Mouse (Mus musculus) inflammation-experienced regulatory T-cells, adult 6 months (primary cell): ENCODE measurements around the gene Ctdsp1. TPM values are rescaled to one million over a fixed set of nuclear protein-coding genes. Genes with fewer than 3 reads are reported as not detected.

Source experiments
- ATAC-seq: one replicate; pipeline ENCODE4 v1.8.0; 2017
- polyA plus RNA-seq, 3 experiments: library from polyadenylated mRNA; unstranded; fragments of 100-300 nt; shearing (Covaris generic); gene quantifications; one replicate each; pipeline ENCODE4 v1.2.1; 2017

Gene Ctdsp1
- polyA plus RNA-seq, 3 experiments from 2014 or later: 28.8 to 39.0 (median 36.1) TPM

- ATAC-seq: peak; percentile 71
Measured at GRCm38 (mm10) chr1:74397268-74397918, 6.1 kb downstream of the Ctdsp1 start.

DNA sequence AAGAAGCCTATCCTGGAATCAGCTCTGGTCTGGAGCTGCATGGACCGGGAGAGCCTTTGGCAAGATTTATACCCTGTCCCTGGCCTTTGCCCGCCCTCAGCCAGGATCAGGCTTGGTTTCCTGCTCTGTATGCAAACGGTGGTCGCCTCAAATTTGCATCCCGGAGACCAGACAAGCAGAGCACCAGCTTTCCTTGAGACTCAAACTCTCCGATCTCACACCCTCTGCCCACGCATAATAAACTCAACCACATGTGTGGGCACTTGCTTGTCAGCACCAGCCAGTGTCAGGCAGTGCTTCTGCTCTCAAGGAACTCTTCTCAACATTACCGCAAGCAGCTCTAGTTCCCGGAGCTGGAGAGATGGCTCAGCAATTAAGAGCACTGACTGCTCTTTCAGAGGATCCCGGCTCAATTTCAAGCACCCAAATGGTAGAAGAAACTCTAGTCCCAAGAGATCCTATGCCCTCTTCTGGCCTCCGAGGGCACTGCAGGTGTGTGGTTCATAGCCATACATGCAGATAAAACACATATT, 6.7 kb downstream of the Ctdsp1 start:
- ATAC-seq: peak; percentile 64

DNA sequence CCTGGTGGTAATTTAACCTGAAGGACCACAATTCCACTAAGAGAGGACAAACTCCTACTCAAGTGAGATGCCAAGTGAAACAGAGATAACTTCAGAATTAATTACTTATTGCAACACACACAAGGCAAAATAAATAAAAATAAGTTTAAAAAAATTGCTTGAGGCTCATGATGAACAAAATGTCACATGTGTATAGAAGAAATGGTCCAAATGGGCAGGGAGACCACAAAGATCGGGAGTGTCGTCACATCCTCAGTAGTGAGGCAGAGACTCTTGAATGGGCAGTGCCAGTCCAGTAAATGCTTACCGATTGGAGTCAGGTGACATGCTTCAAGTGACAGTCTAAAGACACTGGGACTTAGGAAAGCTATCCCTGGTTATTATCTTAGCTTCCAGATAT, 9.2 kb downstream of the Ctdsp1 start:
- ATAC-seq: no peak

- ATAC-seq: no peak
Measured at GRCm38 (mm10) chr1:74401015-74401702, 9.8 kb downstream of the Ctdsp1 start.

DNA sequence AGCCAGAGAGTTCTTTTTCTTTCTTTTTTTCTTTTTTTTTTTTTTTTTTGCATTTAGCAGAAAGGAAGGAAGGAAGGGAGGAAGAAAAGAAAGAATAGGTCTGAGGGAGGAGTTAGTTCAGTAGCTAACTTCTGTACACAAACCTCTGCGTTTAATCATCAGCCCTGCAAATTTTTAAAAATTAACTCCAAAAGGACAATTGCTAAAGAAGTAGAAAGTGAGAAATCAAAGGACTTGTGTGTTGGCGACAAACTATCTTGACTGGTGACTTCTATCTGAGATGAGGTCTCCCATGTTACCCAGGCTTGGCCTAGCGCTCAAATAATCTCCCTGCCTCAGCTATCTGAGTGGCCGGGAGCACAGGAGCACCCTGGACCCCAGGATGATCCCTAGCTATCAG, 12.9 kb downstream of the Ctdsp1 start:
- no peak for ATAC-seq

DNA sequence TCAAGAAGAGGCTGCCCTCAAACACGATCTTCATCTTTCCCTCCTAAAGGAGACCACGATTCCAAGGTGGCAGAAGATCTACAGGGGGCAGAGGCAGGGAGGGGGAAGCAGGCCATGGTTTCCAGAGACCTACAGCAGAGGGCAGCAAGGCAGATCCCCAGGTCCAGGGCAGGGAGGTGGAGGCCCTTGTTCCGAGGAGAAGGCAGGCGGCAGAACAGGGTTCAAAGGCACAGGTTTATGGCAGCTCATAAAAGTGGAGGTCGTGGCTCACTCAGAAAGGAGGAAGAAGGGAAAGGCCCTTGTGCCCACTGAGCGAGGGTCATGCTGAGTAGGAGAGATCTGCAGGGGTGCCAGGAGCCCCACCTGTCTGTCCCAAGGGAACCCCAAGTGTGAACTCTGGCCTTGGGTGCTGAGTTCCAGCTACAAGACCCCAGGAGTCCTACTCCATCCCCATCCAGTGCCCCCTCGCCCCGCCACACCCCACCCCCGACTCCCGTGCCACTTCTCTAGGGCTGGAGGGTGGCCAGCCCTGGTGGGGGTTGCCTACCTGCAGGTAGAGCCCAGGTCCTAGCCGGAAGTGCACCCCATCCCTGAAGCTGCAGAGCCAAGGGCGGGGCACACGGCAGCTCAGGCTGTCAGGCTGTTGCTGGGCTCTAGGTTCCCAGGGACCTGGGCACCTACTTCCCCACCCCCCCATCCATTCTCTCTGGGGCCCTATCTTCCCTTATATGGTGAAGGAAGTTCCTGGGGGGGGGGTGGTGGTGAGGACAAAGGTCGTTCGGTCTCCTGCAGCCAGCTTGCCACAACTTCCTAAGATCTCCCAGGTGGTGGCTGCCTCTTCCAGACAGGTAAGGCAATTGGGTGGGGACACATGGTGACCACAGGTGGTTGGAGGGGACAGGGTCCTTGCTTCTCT, 17.5 kb downstream of the Ctdsp1 start, which contains the start of gene Vil1:
Gene Vil1, plus strand, starts transcription at position 788 of the 916 bp plus-strand sequence.
- no peak for ATAC-seq

DNA sequence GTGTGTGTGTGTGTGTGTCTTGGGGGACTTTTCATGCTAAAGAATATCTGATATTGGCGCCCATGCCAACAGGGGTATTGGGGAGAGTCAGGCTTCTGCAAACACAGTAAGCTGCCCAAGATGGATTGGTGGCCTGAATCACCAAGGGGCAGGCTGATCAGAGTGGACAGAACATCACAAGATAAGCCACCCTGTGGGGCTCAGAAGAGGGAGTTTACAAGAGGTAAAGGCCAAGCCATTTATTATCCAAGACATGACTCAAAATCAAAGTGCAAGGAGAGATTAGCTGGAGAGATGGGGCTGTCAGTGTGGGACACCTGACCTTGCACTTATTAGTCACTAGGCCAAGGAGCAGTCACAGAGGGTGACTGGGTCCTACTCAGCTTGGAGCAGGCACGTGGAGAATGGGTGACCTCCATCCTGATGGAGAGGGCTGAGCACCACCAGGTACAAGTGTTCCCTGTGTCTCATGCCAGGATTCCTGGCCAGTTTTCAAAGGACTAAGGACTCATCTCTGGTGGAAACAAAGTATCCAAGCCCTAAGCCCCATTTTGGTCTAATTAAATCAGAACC, 20.5 kb downstream of the Ctdsp1 start:
- no peak for ATAC-seq

GRCm38 (mm10) chr1:74412711-74413110, 21.4 kb downstream of the Ctdsp1 start:
- ATAC-seq: no peak

DNA sequence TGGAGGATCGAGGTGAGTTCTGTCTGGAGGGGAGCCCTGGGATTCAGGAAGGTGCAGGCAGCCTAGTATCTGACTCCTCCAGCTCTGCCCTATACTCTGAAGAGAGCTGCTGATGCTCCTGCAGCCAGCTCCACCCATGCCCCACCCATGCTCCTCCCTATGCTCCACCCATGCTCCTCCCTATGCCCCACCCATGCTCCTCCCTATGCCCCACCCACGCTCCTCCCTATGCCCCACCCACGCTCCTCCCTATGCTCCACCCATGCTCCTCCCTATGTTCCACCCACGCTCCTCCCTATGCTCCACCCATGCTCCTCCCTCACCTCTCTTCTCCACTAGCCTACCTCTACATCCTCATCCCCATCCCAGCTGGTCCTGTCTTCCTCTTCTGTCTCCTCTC, 23.8 kb downstream of the Ctdsp1 start:
- no peak for ATAC-seq

DNA sequence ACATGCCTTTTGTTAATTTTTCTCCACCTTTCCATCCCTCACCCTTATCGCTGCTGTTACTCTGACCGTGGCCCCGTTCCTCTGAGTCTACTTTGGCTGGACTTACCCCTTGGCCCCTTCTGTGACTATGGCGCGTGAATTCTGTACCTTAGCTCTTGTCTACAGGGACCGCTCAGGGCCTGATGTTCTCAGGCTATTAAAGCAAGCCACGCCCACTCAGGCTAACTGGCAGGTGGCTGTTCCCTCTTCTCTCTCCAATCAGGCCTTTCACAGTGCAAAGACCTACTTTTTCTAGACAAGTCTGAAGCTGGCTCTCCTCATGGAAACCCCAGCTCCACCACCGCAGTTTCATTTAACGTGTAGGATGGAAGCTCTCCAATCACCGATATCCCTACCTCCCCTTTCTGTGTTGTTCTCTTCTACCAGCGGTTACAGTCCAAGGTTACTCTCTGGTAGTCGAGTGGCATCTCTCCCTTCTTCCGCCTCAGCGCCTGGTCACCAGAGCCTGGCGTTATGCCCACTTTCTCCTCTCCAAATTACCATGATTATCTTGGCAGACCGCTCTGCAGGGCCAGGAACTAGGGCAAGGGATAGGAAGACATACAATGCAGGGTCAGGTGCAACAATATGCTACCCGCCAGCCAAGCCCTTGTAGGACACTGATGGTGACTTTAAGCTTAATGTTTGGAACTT, 27.6 kb downstream of the Ctdsp1 start:
- ATAC-seq: no peak

DNA sequence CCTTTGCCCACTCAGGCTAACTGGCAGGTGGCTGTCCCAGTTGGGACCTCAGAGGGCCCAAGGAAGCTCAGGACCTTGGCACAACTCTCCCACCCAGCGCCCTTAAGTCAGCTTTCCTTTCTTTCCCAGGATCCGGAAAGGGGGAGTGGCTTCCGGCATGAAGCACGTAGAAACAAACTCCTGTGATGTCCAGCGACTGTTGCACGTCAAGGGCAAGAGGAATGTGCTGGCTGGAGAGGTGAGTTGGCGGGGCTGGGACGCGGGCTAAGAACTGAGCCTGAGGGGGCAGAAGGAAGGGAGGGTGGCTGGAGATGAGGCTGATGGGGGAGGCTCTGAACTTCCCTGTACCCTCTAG, 28.1 kb downstream of the Ctdsp1 start:
- ATAC-seq: no peak

DNA sequence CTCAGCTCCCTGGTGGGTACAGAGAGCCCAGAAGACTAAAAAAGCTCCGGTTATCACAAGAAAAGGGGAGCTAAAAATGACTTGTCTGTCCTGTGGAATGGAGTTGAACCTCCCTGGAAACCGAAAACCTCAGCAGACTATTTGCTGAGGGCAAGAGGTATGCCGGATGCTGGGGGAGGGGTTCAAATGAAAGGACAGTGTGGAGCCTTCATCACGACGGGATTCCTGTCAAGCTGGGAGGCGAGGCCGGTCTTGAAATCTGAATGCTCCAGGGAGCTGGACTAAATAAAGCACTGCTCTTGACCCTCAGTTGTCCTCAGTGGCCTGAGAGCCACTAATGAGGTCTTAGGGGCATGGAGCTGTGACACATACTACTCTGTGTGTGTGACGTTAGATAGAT, 31.8 kb downstream of the Ctdsp1 start:
- ATAC-seq: no peak

- no peak for ATAC-seq
Measured at GRCm38 (mm10) chr1:74425845-74426244, 34.5 kb downstream of the Ctdsp1 start.

GRCm38 (mm10) chr1:74433220-74433619, 41.9 kb downstream of the Ctdsp1 start:
- no peak for ATAC-seq

DNA sequence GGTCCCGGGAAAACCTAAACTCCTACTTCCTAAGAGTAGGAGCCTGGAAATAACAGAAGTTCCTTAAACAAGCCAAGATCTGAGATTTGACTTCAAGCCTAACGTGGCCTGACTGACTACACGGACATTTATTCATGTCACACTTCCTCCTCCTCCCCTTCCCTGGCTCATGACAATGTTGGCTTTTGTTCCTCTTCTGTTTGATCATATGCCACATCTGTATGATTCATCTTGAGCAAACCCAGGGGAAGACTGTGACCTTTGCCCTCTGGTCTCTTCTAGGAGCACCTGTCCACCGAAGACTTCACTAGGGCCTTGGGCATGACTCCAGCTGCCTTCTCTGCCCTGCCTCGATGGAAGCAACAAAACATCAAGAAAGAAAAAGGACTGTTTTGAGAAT, 43.3 kb downstream of the Ctdsp1 start:
- no peak for ATAC-seq

GRCm38 (mm10) chr1:74435563-74435962, 44.3 kb downstream of the Ctdsp1 start:
- ATAC-seq: no peak

DNA sequence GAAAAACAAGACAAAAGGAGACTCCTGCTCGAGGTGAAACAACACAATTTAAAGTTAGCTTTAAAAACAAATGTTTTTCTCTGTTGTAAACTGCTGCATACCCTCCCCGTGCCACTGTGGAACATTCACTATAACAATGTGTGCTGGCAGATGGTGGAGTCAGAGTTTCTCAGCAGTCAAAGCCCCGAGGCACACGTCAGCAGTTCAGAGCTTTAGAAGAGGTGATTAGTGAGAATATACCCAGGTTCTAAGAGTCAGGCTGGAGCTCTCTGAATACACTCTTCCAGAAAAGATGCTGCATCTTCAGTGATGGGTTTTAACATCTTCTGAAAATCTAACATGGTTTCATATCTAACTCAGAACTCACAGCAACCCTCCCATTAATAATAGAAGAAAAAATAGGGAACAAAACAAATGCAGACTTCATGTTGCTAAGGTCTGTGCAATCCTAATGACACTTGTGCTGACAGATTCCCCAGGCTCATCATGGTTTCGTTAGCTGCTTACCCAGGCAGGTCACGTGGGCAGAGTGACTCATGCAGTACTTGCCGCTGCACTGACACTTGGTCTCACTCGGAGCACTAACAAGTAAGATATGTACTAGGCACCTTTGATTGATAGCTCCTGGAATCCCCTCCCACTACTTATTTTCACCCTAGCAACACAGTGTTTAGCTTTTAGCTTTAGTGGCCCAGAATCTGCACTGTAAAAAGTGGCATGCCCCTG, 46.6 kb downstream of the Ctdsp1 start:
- peak; percentile 85 for ATAC-seq

DNA sequence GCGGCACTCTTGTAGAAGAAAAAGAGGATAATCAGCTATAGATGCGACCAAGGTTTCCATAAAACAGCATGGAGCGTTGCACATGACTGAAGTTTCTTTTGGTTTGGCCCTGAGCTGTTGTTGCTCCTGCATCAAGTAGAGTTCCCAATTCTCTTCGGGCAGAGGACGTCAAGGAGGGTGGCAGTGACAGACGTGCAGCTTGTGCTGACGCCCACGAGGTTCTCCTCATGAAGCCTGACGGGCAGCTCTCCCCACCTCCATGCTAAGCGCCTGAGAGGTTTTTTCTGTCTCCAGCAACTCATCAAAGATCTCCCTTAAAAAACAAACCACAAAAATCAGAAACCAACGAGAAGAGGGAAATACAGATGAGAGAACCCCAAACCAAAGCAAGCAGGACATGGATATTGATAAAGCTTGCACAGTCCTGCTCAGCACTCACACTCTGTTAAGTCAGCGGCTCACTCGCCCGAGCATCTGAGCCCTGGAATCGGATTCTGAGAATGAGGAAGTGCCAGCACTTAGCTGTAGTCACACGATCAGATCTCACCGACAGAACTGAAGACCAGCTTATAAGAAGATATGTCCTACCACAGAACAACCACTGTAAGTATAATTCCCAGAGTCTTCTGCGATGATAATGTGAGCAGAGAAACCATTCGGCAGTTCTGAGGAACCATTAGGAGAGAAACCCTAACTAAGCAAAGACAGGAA, 48.0 kb downstream of the Ctdsp1 start:
- no peak for ATAC-seq

- ATAC-seq: no peak
Measured at GRCm38 (mm10) chr1:74444538-74444937, 53.2 kb downstream of the Ctdsp1 start.
